Mouse (Mus musculus) myocyte (in vitro differentiated cells): Measurements from ENCODE around the gene 6430548M08Rik.

Experiments
- E2F4 ChIP-seq: IDR thresholded peaks from one replicate; pipeline ENCODE4 v1.6.1; 2011; ENCODE audit warnings: mild to moderate bottlenecking, control low read depth, moderate library complexity; ENCODE audit not compliant: insufficient read depth
- MAX ChIP-seq: IDR thresholded peaks from one replicate; pipeline ENCODE4 v1.6.1; 2011; ENCODE audit warnings: low read depth, mild to moderate bottlenecking, control low read depth
- MYOD1 ChIP-seq, 3 experiments: IDR thresholded peaks; one replicate each; pipeline ENCODE4 v1.6.1; 2011; ENCODE audit warnings: control low read depth in 2 of 3, low read depth in 2 of 3, mild to moderate bottlenecking in 2 of 3, moderate library complexity in 1 of 3; ENCODE audit not compliant: insufficient read length in 2 of 3, control insufficient read depth in 1 of 3
- MYOG ChIP-seq, 3 experiments: IDR thresholded peaks; one replicate each; pipeline ENCODE4 v1.6.1; 2011; ENCODE audit warnings: control low read depth in 2 of 3, low read depth in 2 of 3, mild to moderate bottlenecking in 2 of 3; ENCODE audit not compliant: insufficient read length in 2 of 3, control insufficient read depth in 1 of 3, insufficient read depth in 1 of 3
- POLR2A ChIP-seq: IDR thresholded peaks from one replicate; pipeline ENCODE4 v1.6.1; 2011; ENCODE audit warnings: low read depth, mild to moderate bottlenecking, control low read depth, moderate library complexity; ENCODE audit not compliant: insufficient read length
- POLR2AphosphoS2 ChIP-seq: IDR thresholded peaks from one replicate; pipeline ENCODE4 v1.6.1; 2011; ENCODE audit warnings: low read depth, control low read depth; ENCODE audit not compliant: insufficient read length
- REST ChIP-seq: IDR thresholded peaks from one replicate; pipeline ENCODE4 v1.6.1; 2011; ENCODE audit warnings: mild to moderate bottlenecking, control low read depth, moderate library complexity; ENCODE audit not compliant: insufficient read depth, insufficient read length
- SRF ChIP-seq: IDR thresholded peaks from one replicate; pipeline ENCODE4 v1.6.1; 2011; ENCODE audit warnings: low read depth; ENCODE audit not compliant: control insufficient read depth, insufficient read length
- TCF12 ChIP-seq: IDR thresholded peaks from one replicate; pipeline ENCODE4 v1.6.1; 2011; ENCODE audit warnings: mild to moderate bottlenecking, control low read depth; ENCODE audit not compliant: poor library complexity, insufficient read depth, severe bottlenecking
- TCF3 ChIP-seq: IDR thresholded peaks from one replicate; pipeline ENCODE4 v1.6.1; 2011; ENCODE audit warnings: low read depth, control low read depth; ENCODE audit not compliant: insufficient read length

- TF ChIP-seq E2F4: no peak
- TF ChIP-seq MAX: no peak
- TF ChIP-seq REST: no peak
- TF ChIP-seq MYOG (IDR thresholded peaks at IDR 0.05; ENCODE audit: control insufficient read depth in 1 of 3, insufficient read depth in 1 of 3, insufficient read length in 2 of 3, low read depth in 2 of 3): no peak
- no peak for TF ChIP-seq POLR2A
- no peak for TF ChIP-seq TCF12
- no peak for TF ChIP-seq MYOD1 (IDR thresholded peaks at IDR 0.05; ENCODE audit: control insufficient read depth in 1 of 3, insufficient read length in 2 of 3, low read depth in 2 of 3)
- no peak for TF ChIP-seq POLR2AphosphoS2
- TF ChIP-seq SRF: no peak
- no peak for TF ChIP-seq TCF3
Measured at GRCm38 (mm10) chr8:120072827-120073226, 41.1 kb upstream of the 6430548M08Rik start.
